Mouse (Mus musculus) heart, embryonic 14.5 days (tissue): ENCODE results near the gene Gm49601. TPM values are rescaled to one million over a fixed set of nuclear protein-coding genes. Genes with fewer than 3 reads are reported as not detected.

Experiments used
- ATAC-seq: fragments of 200-750 bp; cut with Nextera tagmentation; 2 replicates; pipeline ENCODE4 v1.8.0; 2017; ENCODE audit warnings: low read depth, moderate TSS enrichment; ENCODE audit not compliant: insufficient number of reproducible peaks, insufficient read depth, low FRiP score
- H3K27ac ChIP-seq, 2 experiments: fragments of 200-500 bp in 1 of 2; fragments of 300-500 bp in 1 of 2; sonication (generic) in 1 of 2; replicated peaks in 1 of 2; 2 replicates each; pipeline ENCODE4 v1.5.1; 2012 to 2014; ENCODE audit warnings: low read depth in 2 of 2, low read length in 2 of 2, control low read depth in 1 of 2, mild to moderate bottlenecking in 1 of 2, mixed read lengths in 1 of 2; ENCODE audit not compliant: control insufficient read depth in 1 of 2, insufficient read depth in 1 of 2
- H3K27me3 ChIP-seq: fragments of 300-500 bp; sonication (generic); 2 replicates; pipeline ENCODE4 v1.6.1; 2014; ENCODE audit warnings: mild to moderate bottlenecking, low read length, control low read depth; ENCODE audit not compliant: control insufficient read depth, insufficient read depth
- H3K36me3 ChIP-seq: fragments of 300-500 bp; sonication (generic); 2 replicates; pipeline ENCODE4 v1.6.1; 2014; ENCODE audit warnings: mild to moderate bottlenecking, control low read depth, low read length, mixed read lengths; ENCODE audit not compliant: control insufficient read depth, insufficient read depth
- H3K4me1 ChIP-seq, 2 experiments: fragments of 200-500 bp in 1 of 2; fragments of 300-500 bp in 1 of 2; sonication (generic) in 1 of 2; 2 replicates each; pipeline ENCODE4 v1.6.1; 2012 to 2014; ENCODE audit warnings: low read length in 2 of 2, control low read depth in 1 of 2, mixed read lengths in 1 of 2; ENCODE audit not compliant: control insufficient read depth in 2 of 2, insufficient read depth in 2 of 2
- H3K4me2 ChIP-seq: fragments of 300-500 bp; sonication (generic); 2 replicates; pipeline ENCODE4 v1.6.1; 2014; ENCODE audit warnings: mild to moderate bottlenecking, low read length
- H3K4me3 ChIP-seq, 2 experiments: fragments of 200-500 bp in 1 of 2; fragments of 300-500 bp in 1 of 2; sonication (generic) in 1 of 2; 2 replicates each; pipeline ENCODE4 v1.5.1; 2012 to 2014; ENCODE audit warnings: low read length in 2 of 2, mild to moderate bottlenecking in 2 of 2, control low read depth in 1 of 2, low read depth in 1 of 2, moderate library complexity in 1 of 2; ENCODE audit not compliant: control insufficient read depth in 1 of 2, insufficient read depth in 1 of 2
- H3K9ac ChIP-seq: fragments of 300-500 bp; sonication (generic); 2 replicates; pipeline ENCODE4 v1.6.1; 2014; ENCODE audit warnings: mild to moderate bottlenecking, low read length
- H3K9me3 ChIP-seq: fragments of 300-500 bp; sonication (generic); 2 replicates; pipeline ENCODE4 v1.6.1; 2016; ENCODE audit warnings: low read length, control low read depth; ENCODE audit not compliant: control insufficient read depth
- WGBS: fragments of 180-500 bp; shearing (Covaris S2); extraction: QIAGEN DNeasy Blood & Tissue Kit; methylation state at CpG from one replicate; pipeline ENCODE4 v1.1.7; 2014; 5-methylcytosine and 5-hydroxymethylcytosine counted together
- polyA plus RNA-seq: library from polyadenylated mRNA; unstranded; fragments of >200 nt; fragmentation: Nextera tagmentation; extraction: Ambion mirVana; gene quantifications from 2 replicates; pipeline ENCODE4 v1.2.1, GENCODE M21; 2014

The Gm49601 gene
- polyA plus RNA-seq, 1 experiment from 2014 or later = 1.1 TPM

DNA sequence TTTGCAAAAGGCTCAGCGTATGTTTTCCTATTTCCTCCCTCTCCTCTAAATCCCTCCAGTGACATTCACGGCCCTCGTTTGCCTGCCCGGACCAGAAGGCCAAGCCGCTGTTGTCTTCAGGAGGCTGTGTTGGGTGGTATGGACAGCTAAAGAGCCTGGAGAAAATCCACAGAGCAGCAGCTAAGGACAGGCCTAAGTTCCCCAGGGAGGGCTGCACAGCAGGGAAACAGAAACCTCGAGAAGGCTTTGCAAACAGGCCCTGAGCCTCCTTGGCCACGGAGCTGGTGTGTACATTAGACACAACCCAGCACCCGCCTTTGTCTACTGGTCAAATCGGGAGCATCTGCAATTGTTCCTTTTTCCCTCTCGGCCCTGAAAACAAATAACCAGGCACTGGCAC lies 40.6 kb downstream of the Gm49601 start:
- Histone ChIP-seq H3K27ac (no peak overlapping the region), H3K27me3 (peaks cover 100% of the 10 kb centered on the region)
- WGBS = 17% methylated on average over 10 of the region's 10 CpGs

DNA sequence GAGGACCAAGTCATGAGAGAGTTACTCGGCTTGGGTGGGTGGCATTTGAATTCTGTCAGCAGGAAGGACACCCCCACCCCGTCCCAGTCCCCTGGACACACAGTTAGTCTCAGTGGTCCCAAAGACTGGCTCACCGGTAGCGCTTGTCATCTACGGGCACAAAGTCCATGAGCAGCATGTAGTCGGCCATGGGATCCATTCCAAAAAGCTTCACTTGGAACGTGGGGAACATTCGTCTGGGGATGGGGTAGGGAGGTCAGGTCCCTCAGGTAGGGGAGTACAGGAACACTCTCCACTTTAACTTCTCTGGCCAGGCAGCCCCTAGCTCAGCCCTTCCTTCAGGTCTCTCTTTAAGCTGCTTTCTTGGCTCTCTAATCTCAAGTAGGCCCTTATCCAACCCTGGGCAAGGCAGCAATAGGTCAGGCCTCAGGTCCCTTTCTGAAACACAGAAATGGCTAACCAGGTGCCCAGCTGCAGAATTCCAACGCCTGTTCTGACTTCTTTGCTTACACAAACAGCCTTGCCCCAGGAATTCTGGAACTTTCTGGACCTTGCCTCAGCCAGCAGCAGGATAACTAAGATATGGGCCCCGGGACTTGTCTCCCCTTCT lies 41.2 kb downstream of the Gm49601 start:
- Histone ChIP-seq H3K9ac (no peak overlapping the region), H3K27ac (no peak overlapping the region), H3K4me2 (no peak overlapping the region), H3K27me3 (peaks cover 100% of the 10 kb centered on the region), H3K9me3 (no peaks in the 10 kb centered on the region), H3K4me1 (peaks cover 7 to 38% of the 10 kb centered on the region in 2 experiments; a peak in 3 of 4 replicates), H3K4me3 (no peak overlapping the region), H3K36me3 (no peaks in the 10 kb centered on the region)
- ATAC-seq = no peak
- 39% methylated on average over 10 of the region's 10 CpGs for WGBS

More for the DNA sequence above, 40.6 kb downstream of the Gm49601 start:
- Histone ChIP-seq H3K9ac (0 out of 2 replicates have a peak overlapping the region, but pooled peaks have one; percentile 12), H3K4me2 (peak overlapping the region; percentile 76; the same call in 1 of the 2 replicates), H3K4me3 (peak overlapping the region in 1 of 2 experiments; percentile 44; a peak in 2 of 4 replicates), H3K36me3 (no peaks in the 10 kb centered on the region), H3K4me1 (peaks cover 12 to 44% of the 10 kb centered on the region in 2 experiments; a peak in 3 of 4 replicates), H3K9me3 (no peaks in the 10 kb centered on the region)
- no peak for ATAC-seq

- H3K27me3 ChIP-seq = peaks cover 98% of the 10 kb centered on the region
- no peaks in the 10 kb centered on the region for H3K36me3 ChIP-seq
- no peak overlapping the region for H3K4me3 ChIP-seq
- 49% methylated on average over 10 of the region's 10 CpGs for WGBS
- ATAC-seq = no peak
- H3K27ac ChIP-seq = no peak overlapping the region
- H3K4me2 ChIP-seq = no peak overlapping the region
- no peak overlapping the region for H3K9ac ChIP-seq
- no peaks in the 10 kb centered on the region for H3K9me3 ChIP-seq
- H3K4me1 ChIP-seq = peaks cover 7 to 34% of the 10 kb centered on the region in 2 experiments; a peak in 3 of 4 replicates
These were observed 42.4 kb downstream of the Gm49601 start for GRCm38 (mm10) chr16:18583673-18584357.

DNA sequence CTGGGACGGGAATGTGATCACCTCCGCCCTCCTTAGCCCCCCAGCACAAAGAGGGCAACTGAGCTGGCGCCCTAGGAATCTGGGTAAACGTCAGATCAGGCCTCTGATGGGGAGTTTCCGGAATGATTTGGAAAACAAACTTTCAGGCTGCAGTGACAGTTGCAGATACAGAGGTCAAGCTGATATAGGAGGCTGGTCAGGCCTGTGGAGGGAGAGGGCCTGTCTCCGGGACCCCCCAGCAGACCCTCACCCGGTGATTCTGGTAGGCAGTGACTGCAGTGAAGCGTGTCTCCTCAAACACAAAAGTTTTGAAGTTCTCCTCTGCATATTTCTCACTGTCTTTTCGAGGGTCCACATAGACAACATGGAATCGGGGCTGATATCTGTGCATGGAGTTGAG lies 43.1 kb downstream of the Gm49601 start:
- Histone ChIP-seq H3K4me1 (peaks cover 7 to 32% of the 10 kb centered on the region in 2 experiments; a peak in 3 of 4 replicates), H3K9me3 (no peaks in the 10 kb centered on the region), H3K27ac (no peak overlapping the region), H3K4me2 (no peak overlapping the region), H3K4me3 (no peak overlapping the region), H3K9ac (no peak overlapping the region), H3K27me3 (peaks cover 97% of the 10 kb centered on the region), H3K36me3 (no peaks in the 10 kb centered on the region)
- WGBS = 35% methylated on average over 10 of the region's 10 CpGs
- no peak for ATAC-seq

GRCm38 (mm10) chr16:18582426-18583148 lies 43.6 kb downstream of the Gm49601 start:
- Histone ChIP-seq H3K9me3 (no peaks in the 10 kb centered on the region), H3K27me3 (peaks cover 97% of the 10 kb centered on the region), H3K27ac (no peak overlapping the region), H3K36me3 (no peaks in the 10 kb centered on the region), H3K4me3 (peak overlapping the region; percentile 33 to 45), H3K9ac (no peak overlapping the region), H3K4me1 (peaks cover 7 to 26% of the 10 kb centered on the region in 2 experiments; a peak in 3 of 4 replicates), H3K4me2 (peak overlapping the region; percentile 68)
- ATAC-seq = no peak
- WGBS = 3% methylated on average over 66 of the region's 67 CpGs

GRCm38 (mm10) chr16:18581623-18582205 lies 44.5 kb downstream of the Gm49601 start:
- H3K9ac ChIP-seq = no peak overlapping the region
- no peaks in the 10 kb centered on the region for H3K9me3 ChIP-seq
- 3% methylated on average over 55 of the region's 66 CpGs for WGBS
- H3K4me3 ChIP-seq = peak overlapping the region; percentile 33 to 45
- peaks cover 91% of the 10 kb centered on the region for H3K27me3 ChIP-seq
- H3K4me1 ChIP-seq = peaks cover 7 to 24% of the 10 kb centered on the region in 2 experiments; a peak in 3 of 4 replicates
- no peak for ATAC-seq
- H3K27ac ChIP-seq = no peak overlapping the region
- H3K4me2 ChIP-seq = peak overlapping the region; percentile 68
- no peaks in the 10 kb centered on the region for H3K36me3 ChIP-seq

GRCm38 (mm10) chr16:18581050-18581622 lies 45.1 kb downstream of the Gm49601 start:
- WGBS = 15% methylated on average over 21 of the region's 21 CpGs
- no peak for ATAC-seq
- H3K4me1 ChIP-seq = peaks cover 3 to 18% of the 10 kb centered on the region in 2 experiments; a peak in 3 of 4 replicates
- H3K9ac ChIP-seq = no peak overlapping the region
- H3K27ac ChIP-seq = no peak overlapping the region
- H3K27me3 ChIP-seq = peaks cover 85% of the 10 kb centered on the region
- H3K4me2 ChIP-seq = peak overlapping the region; percentile 68
- no peaks in the 10 kb centered on the region for H3K36me3 ChIP-seq
- H3K9me3 ChIP-seq = no peaks in the 10 kb centered on the region
- H3K4me3 ChIP-seq = peak overlapping the region; percentile 33 to 45
